Comparison of ENCODE assay signal across 35 mouse cellular contexts in genomic region chr1:139781143-139781542, GRCm38 (mm10). TPM values are rescaled to one million over a fixed set of nuclear protein-coding genes. Genes with fewer than 3 reads are reported as not detected.
"Had no signal": no experiment of that assay in that cellular context is flagged by ENCODE, and none has a peak within 500 bp of the region (broad histone marks: within the 10 kb centered on the region; RNA-seq: fewer than 3 reads in every experiment).

Gm4788 (minus strand) TSS chr1:139781243.

- H3K36me3 ChIP-seq: embryonic facial prominence, embryonic 10.5 days; embryonic facial prominence, embryonic 12.5 days; embryonic facial prominence, embryonic 13.5 days; embryonic facial prominence, embryonic 15.5 days; forebrain, embryonic 10.5 days; forebrain, embryonic 15.5 days had no signal

- H3K4me2 ChIP-seq: embryonic facial prominence, embryonic 12.5 days; embryonic facial prominence, embryonic 13.5 days; embryonic facial prominence, embryonic 15.5 days; forebrain, embryonic 13.5 days; forebrain, embryonic 15.5 days had no signal

- DNase-seq: cerebellum, adult 8-10 months; cerebellum, adult 9-10 months; cerebellum, adult 9-11 months; cerebellum, postnatal 10 days; cerebellum, postnatal 14 days; cerebellum, postnatal 25 days; cerebellum, postnatal 36 days; embryo, embryonic 11 days; forebrain, postnatal 0 days; gastrocnemius, adult 2 months; gastrocnemius, postnatal 10 days; gastrocnemius, postnatal 14 days; gastrocnemius, postnatal 25 days; gastrocnemius, postnatal 36 days; heart, adult 11 months; heart, adult 18-20 months; heart, adult 2 months had no signal

- H3K9ac ChIP-seq: embryonic facial prominence, embryonic 12.5 days; embryonic facial prominence, embryonic 13.5 days; embryonic facial prominence, embryonic 15.5 days; forebrain, embryonic 13.5 days; forebrain, embryonic 15.5 days; forebrain, postnatal 0 days had no signal

- H3K9me3 ChIP-seq: embryonic facial prominence, embryonic 10.5 days; embryonic facial prominence, embryonic 12.5 days; embryonic facial prominence, embryonic 13.5 days; embryonic facial prominence, embryonic 15.5 days; forebrain, embryonic 10.5 days; forebrain, embryonic 13.5 days; forebrain, embryonic 15.5 days had no signal

- H3K4me3 ChIP-seq: embryonic facial prominence, embryonic 10.5 days; embryonic facial prominence, embryonic 12.5 days; embryonic facial prominence, embryonic 13.5 days; embryonic facial prominence, embryonic 15.5 days; erythroblast, embryonic 14.5 days; forebrain, embryonic 10.5 days; forebrain, embryonic 13.5 days; forebrain, embryonic 15.5 days; gastrocnemius, adult 2 months; heart, adult 2 months had no signal

- H3K27ac ChIP-seq: embryonic facial prominence, embryonic 10.5 days; embryonic facial prominence, embryonic 12.5 days; embryonic facial prominence, embryonic 13.5 days; embryonic facial prominence, embryonic 15.5 days; forebrain, embryonic 10.5 days; forebrain, embryonic 13.5 days; forebrain, embryonic 15.5 days; gastrocnemius, adult 2 months; heart, adult 2 months had no signal

- H3K27me3 ChIP-seq: embryonic facial prominence, embryonic 12.5 days; embryonic facial prominence, embryonic 13.5 days; embryonic facial prominence, embryonic 15.5 days; forebrain, embryonic 13.5 days; forebrain, embryonic 15.5 days had no signal

- ATAC-seq: forebrain, embryonic 13.5 days; forebrain, embryonic 14.5 days; forebrain, embryonic 15.5 days; forebrain, embryonic 16.5 days; forebrain, postnatal 0 days had no signal

- H3K4me1 ChIP-seq: embryonic facial prominence, embryonic 10.5 days; embryonic facial prominence, embryonic 12.5 days; embryonic facial prominence, embryonic 13.5 days; embryonic facial prominence, embryonic 15.5 days; forebrain, embryonic 10.5 days; forebrain, embryonic 13.5 days; forebrain, embryonic 15.5 days had no signal

RNA-seq across cellular contexts. Expression of gene Gm4788, which starts in this region (rescaled TPM):
- total RNA-seq: common myeloid progenitor, adult 5-6 weeks; forebrain, postnatal 0 days; gastrocnemius, adult 2 months; gastrocnemius, adult 8-10 months; gastrocnemius, postnatal 14 days; gastrocnemius, postnatal 25 days; granulocyte monocyte progenitor cell, adult 5-6 weeks; heart, adult 2 months had no signal
- polyA plus RNA-seq: cortical plate, adult 2 months; embryonic facial prominence, embryonic 10.5 days; embryonic facial prominence, embryonic 11.5 days; embryonic facial prominence, embryonic 12.5 days; embryonic facial prominence, embryonic 13.5 days; embryonic facial prominence, embryonic 14.5 days; embryonic facial prominence, embryonic 15.5 days; erythroblast, embryonic 14.5 days; forebrain, embryonic 10.5 days; forebrain, embryonic 13.5 days; forebrain, embryonic 14.5 days; forebrain, embryonic 15.5 days; forebrain, embryonic 16.5 days; forebrain, postnatal 0 days; frontal cortex, adult 2 months; gonadal fat pad, adult 2 months; heart, adult 2 months had no signal
